Mouse (Mus musculus) T-cell, adult 2 months (primary cell): ENCODE results near the gene Nup88.
"Not testable (repeated sequence)": the region's sequence is repeated elsewhere in the genome, so short reads cannot be mapped to it uniquely, and the experiment has no call there.

ENCODE experiments used
- DNase-seq: peaks from one replicate; pipeline ENCODE4 v3.0.0; 2022; ENCODE audit warnings: low spot score

Gene Nup88

GRCm38 (mm10) chr11:70969271-70969794 lies 440 bp downstream of the Nup88 start:
- DNase-seq: no peak

- DNase-seq: no peak
These were observed 5.4 kb downstream of the Nup88 start for GRCm38 (mm10) chr11:70964222-70964907.

GRCm38 (mm10) chr11:70960786-70961554 lies 8.8 kb downstream of the Nup88 start:
- DNase-seq: no peak

GRCm38 (mm10) chr11:70954711-70955110 lies 15.1 kb downstream of the Nup88 start:
- DNase-seq: no peak

GRCm38 (mm10) chr11:70944935-70945817 lies 24.6 kb downstream of the Nup88 start:
- no peak for DNase-seq

- DNase-seq: no peak
These were observed 26.1 kb downstream of the Nup88 start for GRCm38 (mm10) chr11:70943651-70944050.

GRCm38 (mm10) chr11:70942596-70942995 lies 27.2 kb downstream of the Nup88 start:
- DNase-seq: no peak

GRCm38 (mm10) chr11:70935316-70935715 lies 34.5 kb downstream of the Nup88 start:
- DNase-seq: no peak

GRCm38 (mm10) chr11:70931461-70931860 lies 38.3 kb downstream of the Nup88 start:
- DNase-seq: no peak

GRCm38 (mm10) chr11:70919524-70919923 lies 50.2 kb downstream of the Nup88 start:
- DNase-seq: no peak

- DNase-seq: no peak
These were observed 51.9 kb downstream of the Nup88 start for GRCm38 (mm10) chr11:70917896-70918295.

GRCm38 (mm10) chr11:70911920-70912319 lies 57.9 kb downstream of the Nup88 start:
- DNase-seq: no peak

- DNase-seq: no peak
These were observed 58.5 kb downstream of the Nup88 start for GRCm38 (mm10) chr11:70911323-70911722.

- DNase-seq: no peak
These were observed 63.1 kb downstream of the Nup88 start for GRCm38 (mm10) chr11:70906681-70907080.

- not testable (repeated sequence) for DNase-seq
These were observed 71.6 kb downstream of the Nup88 start for GRCm38 (mm10) chr11:70898182-70898581.

GRCm38 (mm10) chr11:70897680-70898079 lies 72.1 kb downstream of the Nup88 start:
- DNase-seq: no peak
